Mouse (Mus musculus): ENCODE data around the gene Celf1.

Gene Celf1

GRCm38 (mm10) chr2:91062779-91063606 is 122.8 kb downstream of the Celf1 start:
- DNase-seq, result no peak

GRCm38 (mm10) chr2:91064211-91064610 is 124.0 kb downstream of the Celf1 start:
- DNase-seq, result no peak

GRCm38 (mm10) chr2:91065544-91065943 is 125.4 kb downstream of the Celf1 start:
- peak in 1 of 2 experiments; percentile 47 for DNase-seq

- DNase-seq, result no peak
These were observed 126.3 kb downstream of the Celf1 start for GRCm38 (mm10) chr2:91066455-91066854.

GRCm38 (mm10) chr2:91068162-91068871 is 128.1 kb downstream of the Celf1 start:
- DNase-seq, result no peak

GRCm38 (mm10) chr2:91068872-91069165 is 128.6 kb downstream of the Celf1 start:
- DNase-seq, result no peak

Data from thymus, postnatal 36 days (tissue).